Mouse (Mus musculus): ENCODE results near the gene A130010J15Rik.

Gene A130010J15Rik

GRCm38 (mm10) chr1:193167746-193168145 lies at the start of gene A130010J15Rik:
A130010J15Rik (plus strand) TSS chr1:193168046.
- DNase-seq (ENCODE audit: low spot score in 2 of 2) = no peak

- DNase-seq (ENCODE audit: low spot score in 2 of 2) = no peak
Measured at GRCm38 (mm10) chr1:193122793-193123192, 45.1 kb upstream of the A130010J15Rik start.

GRCm38 (mm10) chr1:193123290-193123689 lies 44.6 kb upstream of the A130010J15Rik start:
- DNase-seq (ENCODE audit: low spot score in 2 of 2) = no peak

- no peak for DNase-seq (ENCODE audit: low spot score in 2 of 2)
Measured at GRCm38 (mm10) chr1:193125835-193126234, 42.0 kb upstream of the A130010J15Rik start.

- DNase-seq (ENCODE audit: low spot score in 2 of 2) = no peak
Measured at GRCm38 (mm10) chr1:193128055-193128454, 39.8 kb upstream of the A130010J15Rik start.

GRCm38 (mm10) chr1:193129321-193129720 lies 38.5 kb upstream of the A130010J15Rik start:
- no peak for DNase-seq (ENCODE audit: low spot score in 2 of 2)

GRCm38 (mm10) chr1:193129786-193130455 lies 37.9 kb upstream of the A130010J15Rik start, which contains the start of gene Diexf:
Diexf (minus strand) TSS chr1:193130272.
- peak; percentile 96 to 99 for DNase-seq (ENCODE audit: low spot score in 2 of 2)

- DNase-seq (ENCODE audit: low spot score in 2 of 2) = no peak
Measured at GRCm38 (mm10) chr1:193130456-193130825, 37.4 kb upstream of the A130010J15Rik start.

GRCm38 (mm10) chr1:193130839-193131238 lies 37.0 kb upstream of the A130010J15Rik start:
- DNase-seq (ENCODE audit: low spot score in 2 of 2) = no peak

- DNase-seq (ENCODE audit: low spot score in 2 of 2) = no peak
Measured at GRCm38 (mm10) chr1:193131311-193131948, 36.4 kb upstream of the A130010J15Rik start.

GRCm38 (mm10) chr1:193132385-193132784 lies 35.5 kb upstream of the A130010J15Rik start:
- DNase-seq (ENCODE audit: low spot score in 2 of 2) = no peak

GRCm38 (mm10) chr1:193133726-193134125 lies 34.1 kb upstream of the A130010J15Rik start:
- DNase-seq (ENCODE audit: low spot score in 2 of 2) = peak in 1 of 2 experiments; percentile 25

GRCm38 (mm10) chr1:193138087-193138486 lies 29.8 kb upstream of the A130010J15Rik start:
- DNase-seq (ENCODE audit: low spot score in 2 of 2) = no peak

- no peak for DNase-seq (ENCODE audit: low spot score in 2 of 2)
Measured at GRCm38 (mm10) chr1:193138669-193139068, 29.2 kb upstream of the A130010J15Rik start.

- DNase-seq (ENCODE audit: low spot score in 2 of 2) = no peak
Measured at GRCm38 (mm10) chr1:193141118-193141517, 26.7 kb upstream of the A130010J15Rik start.

- DNase-seq (ENCODE audit: low spot score in 2 of 2) = no peak
Measured at GRCm38 (mm10) chr1:193142517-193143062, 25.3 kb upstream of the A130010J15Rik start.

GRCm38 (mm10) chr1:193144516-193144915 lies 23.3 kb upstream of the A130010J15Rik start:
- no peak for DNase-seq (ENCODE audit: low spot score in 2 of 2)

- DNase-seq (ENCODE audit: low spot score in 2 of 2) = no peak
Measured at GRCm38 (mm10) chr1:193145101-193145500, 22.7 kb upstream of the A130010J15Rik start.

GRCm38 (mm10) chr1:193146416-193146815 lies 21.4 kb upstream of the A130010J15Rik start:
- DNase-seq (ENCODE audit: low spot score in 2 of 2) = no peak

GRCm38 (mm10) chr1:193149231-193149630 lies 18.6 kb upstream of the A130010J15Rik start:
- no peak for DNase-seq (ENCODE audit: low spot score in 2 of 2)

GRCm38 (mm10) chr1:193151134-193151533 lies 16.7 kb upstream of the A130010J15Rik start:
- DNase-seq (ENCODE audit: low spot score in 2 of 2) = no peak

- peak in 1 of 2 experiments; percentile 47 for DNase-seq (ENCODE audit: low spot score in 2 of 2)
Measured at GRCm38 (mm10) chr1:193152872-193153271, 15.0 kb upstream of the A130010J15Rik start, which contains the start of gene Irf6. Irf6 (plus strand) TSS chr1:193153111.

GRCm38 (mm10) chr1:193153561-193153960 lies 14.3 kb upstream of the A130010J15Rik start:
- DNase-seq (ENCODE audit: low spot score in 2 of 2) = no peak
